Mouse (Mus musculus): ENCODE results near the gene Teddm1a.

Gene Teddm1a

DNA sequence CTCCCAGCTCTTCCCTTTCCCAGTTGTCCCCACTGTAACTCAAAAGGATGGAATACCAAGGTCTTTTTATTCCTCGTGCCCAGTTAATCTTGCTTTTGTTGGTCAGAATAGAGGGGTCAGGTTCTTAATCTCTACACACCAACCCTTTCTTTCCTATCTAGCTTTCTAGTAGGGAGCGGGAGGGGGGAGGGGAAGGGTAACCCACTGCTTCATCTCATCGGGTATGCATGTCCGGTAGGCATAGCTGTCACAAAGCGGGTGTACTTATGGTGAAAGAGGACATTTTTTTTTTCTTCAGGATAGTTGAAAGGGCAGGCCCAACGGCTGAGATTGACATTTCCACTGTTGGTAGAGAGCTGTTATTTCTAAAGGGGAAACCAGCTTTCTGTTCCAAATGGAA is 16.7 kb downstream of the Teddm1a start:
- no peak for DNase-seq

DNA sequence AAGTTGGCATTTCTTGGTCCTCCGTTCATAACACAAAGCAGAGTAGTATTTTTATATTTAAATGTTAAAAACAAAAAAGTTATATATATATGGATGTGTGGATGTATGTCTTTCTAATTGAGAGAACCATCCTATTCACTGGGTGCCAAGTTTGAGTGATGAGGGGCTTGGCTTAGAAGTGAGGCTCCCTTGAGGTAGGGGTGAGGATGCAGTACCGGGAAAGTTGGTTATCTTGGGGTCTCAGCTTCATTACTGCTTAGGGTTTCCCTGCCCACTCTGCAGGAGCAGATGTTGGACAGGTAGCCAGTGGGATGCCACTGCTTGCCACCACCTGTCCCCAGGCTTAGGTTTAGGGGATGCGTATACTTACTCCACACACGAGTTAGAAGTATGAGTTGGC is 17.2 kb downstream of the Teddm1a start:
- no peak for DNase-seq

DNA sequence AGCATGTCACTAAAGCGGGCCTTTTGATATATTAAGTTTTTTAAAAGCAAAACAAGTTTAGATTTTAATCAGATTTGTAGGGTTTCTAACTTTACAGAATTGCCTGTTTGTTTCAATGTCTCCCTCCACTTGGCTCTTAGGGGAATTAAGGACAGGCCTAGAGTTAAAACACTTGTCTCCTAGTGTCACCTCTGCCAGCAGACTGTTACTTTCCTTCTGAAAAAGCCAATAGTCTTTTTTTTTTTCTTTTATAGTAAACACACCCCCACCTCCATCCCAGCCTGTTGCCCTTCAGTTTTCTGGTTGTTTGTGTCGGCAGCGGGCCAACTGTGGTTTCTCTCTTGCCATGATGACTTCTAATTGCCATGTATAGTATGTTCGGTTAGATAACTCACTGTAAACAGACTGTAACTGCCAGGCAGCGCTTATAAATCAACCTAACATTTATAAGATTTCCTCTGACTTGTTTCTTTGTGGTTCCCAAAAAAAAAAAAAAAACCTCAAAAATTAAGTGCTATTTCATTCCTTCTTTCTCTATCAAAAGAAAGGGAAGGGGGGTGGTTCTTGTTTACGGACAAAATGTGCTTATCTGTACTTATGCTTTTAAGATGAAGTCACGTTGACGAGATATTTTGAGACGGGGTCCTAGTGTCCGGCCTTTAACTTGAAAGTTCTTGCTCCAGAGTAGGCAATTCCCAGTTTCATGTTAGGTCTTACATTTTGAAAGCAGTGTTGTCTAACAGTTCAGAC is 17.8 kb downstream of the Teddm1a start:
- DNase-seq, result no peak

DNA sequence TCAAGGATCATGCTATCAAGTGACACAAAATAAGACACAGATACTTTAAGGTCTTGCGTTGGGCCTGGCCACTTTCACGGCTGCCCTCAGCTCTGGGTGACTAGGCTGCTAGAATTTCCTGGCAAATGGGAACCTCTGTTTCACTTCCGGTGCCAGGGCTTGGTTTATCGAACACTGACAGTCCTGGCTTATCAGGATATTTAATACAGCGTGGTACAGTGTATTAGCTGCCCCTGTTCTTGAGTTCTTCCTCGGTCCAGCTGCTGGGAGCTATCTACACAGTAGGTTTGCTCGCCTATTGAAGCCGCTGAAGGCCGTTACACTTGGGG is 18.4 kb downstream of the Teddm1a start:
- DNase-seq, result no peak

DNA sequence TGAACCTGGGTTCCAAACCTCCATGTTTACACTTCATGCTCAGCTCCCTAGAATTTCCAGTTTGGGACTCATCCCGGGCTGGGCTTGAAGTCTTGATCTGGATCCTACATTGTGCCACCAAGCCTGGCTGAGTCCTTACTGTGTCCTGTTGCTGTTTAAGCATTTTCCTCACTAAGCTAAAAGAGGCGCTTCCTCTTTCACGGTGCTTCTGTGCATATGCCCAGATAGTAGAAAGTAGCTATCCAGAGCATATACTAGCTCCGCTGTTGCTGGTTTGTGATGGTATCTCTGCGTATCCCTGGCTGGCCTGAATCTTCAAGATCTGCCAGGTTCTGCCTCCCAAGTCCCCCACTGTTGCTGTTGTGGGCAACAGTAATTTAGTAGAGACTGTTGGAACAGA is 18.9 kb downstream of the Teddm1a start:
- no peak for DNase-seq

DNA sequence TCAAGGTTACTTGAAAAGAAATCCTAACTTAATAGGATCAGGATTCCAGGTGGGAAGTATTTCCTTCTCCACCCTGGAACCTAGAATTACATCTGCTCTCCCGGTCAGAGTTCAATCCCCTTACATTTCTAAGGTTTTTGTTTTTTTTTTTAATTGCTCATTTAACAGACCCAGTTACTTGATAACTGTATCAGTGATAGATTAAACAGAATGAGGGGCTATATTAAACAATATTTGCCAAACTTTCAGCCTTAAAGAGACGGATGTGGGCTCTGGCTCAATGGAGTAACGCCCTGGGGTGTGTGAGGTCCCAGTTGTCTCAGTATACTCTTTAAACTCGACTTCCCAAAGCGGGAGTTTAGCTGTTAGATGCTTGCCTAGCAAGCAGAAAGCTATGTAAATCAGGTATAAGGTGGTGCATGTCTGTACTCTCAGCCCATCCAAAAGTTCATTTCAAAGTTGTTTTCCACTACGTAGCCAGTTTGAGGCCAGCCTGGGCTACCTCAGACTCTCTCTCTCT is 19.8 kb downstream of the Teddm1a start:
- no peak for DNase-seq

DNA sequence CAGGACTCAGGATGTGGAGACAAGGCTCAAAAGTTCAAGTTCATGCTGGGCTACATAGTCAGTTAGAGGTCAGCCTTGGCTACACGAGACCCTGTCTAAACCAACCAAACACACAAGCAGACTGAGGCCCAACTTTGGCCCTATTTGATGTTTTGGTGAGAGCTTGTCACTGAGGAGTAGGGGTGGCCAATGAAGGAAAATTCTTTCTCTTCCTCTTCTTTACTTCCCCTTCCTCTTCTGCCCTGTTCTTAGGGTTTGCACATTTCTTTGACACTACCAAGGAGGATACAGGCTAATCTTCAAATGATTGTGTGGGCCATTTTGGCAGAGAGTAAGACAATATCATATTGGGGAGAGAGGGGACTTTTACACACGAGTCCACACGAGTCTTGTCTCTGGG is 22.3 kb downstream of the Teddm1a start:
- DNase-seq, result no peak

DNA sequence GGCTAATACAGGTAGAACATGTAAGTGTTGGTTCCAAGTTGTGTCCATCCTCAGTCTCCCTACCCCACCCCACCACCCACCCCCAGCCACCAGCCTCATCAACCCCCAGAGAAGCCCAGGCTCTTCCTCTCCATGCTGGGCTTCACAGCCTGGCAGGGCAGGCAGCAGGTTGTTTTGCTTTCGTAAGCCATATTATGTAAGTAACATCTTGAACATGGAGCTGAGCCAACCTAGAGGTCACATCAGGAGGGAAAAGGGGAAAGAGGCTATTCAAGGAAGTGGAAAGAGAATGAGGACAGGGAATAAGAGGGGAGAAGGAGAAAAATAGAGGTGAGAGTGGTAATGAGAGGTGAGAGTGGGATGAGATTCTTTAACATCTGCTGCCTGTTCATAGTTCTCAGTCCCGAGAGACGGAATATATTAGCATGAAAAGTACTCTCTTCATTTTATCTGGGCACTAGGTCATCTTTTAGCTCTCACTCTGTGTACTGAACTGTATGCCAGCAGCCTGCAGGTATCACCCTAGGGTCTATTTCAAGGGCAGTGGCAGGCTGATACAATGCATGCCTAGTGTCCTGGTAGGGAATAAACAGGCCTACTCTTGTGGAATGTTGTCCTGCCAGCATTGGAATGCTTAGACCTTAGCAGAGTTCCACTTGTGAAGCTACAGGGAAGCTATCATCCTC is 27.1 kb downstream of the Teddm1a start:
- DNase-seq, result no peak

DNA sequence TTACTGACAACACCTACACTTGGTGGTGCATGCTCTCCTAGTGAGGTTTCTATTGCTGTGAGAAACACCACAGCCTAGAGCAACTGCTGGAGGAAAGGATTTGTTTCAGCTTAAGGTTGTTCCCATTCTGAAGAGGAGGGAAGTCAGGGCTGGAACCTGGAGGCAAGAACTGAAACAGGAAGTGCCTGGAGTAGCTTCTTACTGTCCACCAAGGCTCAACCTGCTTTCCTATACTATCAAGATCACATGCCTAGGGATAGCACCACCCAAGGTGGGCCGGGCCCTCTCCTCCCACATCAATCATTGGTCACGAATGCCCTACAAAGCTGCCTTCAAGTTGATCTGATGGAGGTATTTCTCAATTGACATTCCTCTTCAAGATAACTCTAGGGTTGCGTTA is 30.1 kb downstream of the Teddm1a start:
- DNase-seq, result no peak

DNA sequence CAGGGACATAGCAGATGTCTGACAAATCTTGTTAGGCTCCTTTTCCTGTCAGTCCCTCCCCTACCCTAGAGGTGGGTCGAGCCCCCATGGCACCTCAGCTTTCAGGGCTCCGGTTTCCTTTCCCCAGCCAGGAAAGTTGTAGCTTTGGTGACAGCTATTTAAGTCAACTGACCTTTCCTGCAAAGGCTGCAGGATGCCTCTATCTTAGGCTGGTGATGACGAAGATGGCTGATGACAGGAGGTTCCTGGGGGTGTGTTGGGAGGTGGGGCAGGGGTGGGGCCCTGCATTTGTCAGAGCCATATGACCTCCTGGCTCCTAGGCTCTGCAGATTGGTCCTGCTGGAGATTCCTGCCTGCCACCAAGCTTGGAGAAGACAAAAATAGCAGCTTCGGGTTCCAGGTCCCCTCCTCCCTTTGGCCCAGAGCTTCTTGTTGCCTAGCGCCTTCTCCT is 31.1 kb downstream of the Teddm1a start:
- DNase-seq, result no peak

DNA sequence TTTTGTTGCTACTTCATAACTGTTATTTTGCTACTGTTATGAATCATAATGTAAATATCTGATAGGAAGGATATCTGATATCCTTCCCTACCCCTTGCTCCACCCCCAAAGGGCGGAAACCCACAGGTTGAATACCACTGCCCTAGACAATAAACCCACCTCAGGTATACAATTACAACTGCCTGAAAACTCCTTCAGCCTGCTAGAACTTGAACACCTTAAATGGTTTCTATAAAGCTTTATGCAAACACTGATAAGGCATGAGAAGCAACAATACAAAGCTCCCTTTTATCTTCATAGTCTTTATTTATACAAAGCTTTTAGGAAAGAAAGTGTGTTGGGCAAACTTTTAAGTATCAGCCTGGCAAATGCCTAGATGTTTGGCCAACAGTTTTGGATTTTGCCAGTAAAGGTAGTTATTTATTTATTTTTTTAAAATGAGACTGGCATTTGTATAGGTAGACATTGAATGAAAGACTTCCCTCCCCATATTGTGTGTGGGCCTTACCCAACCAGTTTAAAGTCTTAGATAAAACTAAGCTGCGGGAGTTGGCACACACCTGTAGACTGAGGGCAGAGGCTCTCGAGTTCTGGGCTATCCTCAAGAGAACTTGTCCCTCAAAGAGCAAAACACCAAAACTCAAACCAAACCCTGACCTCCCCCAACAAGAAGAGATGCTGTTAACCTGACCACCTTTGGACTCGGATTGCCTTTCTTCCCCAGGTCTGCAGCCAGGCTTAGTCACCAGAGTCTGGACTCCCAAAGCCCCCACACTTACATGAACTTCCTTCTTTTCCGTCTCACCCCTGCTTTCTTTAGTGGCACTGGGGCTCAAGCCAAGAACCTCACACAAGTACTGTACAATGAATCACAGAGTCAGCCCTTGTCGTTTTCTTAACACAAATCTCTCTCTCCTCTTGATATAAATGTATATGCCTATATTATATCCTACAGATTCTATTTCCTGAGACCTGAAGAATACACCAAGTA is 33.1 kb downstream of the Teddm1a start:
- DNase-seq, result no peak

DNA sequence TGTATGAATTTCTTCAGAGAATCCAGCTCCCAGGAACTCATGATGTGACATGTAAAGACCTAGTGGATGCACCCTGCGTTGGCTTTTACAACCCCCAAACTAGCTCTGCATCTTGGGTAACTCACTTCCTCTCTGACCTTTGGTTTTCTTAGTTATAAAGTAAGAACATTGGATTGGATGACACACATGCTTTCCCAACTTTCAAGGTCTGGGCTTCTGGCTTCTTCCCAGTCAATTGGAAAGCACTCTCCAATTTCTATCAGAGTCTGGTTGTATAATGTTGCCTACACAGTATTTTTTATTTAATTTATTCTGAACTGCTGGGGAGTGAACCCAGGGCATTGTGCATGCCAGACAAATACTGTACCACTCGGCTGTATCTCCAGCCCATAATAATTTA is 38.9 kb downstream of the Teddm1a start:
- no peak for DNase-seq

DNA sequence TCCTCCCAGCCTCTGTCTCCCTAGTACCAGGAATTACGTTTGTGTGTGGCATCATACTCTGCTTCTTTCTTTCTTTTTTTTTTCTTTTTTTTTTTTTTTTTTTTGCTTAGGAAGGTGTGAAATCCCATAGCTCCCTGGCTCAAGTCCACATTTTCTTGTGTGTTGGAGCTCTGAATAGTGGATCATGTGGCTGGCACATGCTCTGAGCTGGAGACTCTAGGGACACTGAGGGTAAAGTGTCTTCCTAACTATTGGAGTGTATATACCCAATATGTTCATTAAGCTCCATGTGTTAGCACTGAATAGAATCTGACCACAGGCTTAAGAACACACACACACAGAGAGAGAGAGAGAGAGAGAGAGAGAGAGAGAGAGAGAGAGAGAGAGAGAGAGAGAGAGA is 42.2 kb downstream of the Teddm1a start:
- DNase-seq, result no peak

DNA sequence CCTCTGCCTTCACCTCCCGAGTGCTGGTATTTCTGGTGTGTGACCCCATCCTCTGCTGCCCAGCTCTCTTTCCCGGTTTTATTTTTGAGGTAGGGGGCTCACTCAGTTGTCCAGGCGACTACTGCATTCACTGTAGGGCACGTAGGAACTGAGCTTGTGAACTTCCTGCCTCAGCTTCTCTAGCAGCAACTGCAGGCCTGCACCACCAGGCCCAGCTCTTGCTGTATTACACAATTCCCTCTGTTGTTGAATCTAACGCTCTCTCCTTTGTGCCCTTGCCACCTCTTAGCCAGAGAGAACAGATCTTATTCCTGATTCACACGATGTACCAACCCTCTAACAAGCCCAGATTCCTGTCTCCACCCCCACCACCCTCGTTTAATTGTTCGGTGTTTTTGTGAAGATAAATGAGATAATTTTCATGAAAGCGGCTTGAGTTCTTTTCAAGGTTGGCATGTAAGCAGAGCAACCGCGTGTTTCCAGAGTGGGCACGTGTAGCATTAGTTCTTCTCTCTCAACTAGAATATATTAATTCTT is 44.4 kb downstream of the Teddm1a start:
- no peak for DNase-seq

DNA sequence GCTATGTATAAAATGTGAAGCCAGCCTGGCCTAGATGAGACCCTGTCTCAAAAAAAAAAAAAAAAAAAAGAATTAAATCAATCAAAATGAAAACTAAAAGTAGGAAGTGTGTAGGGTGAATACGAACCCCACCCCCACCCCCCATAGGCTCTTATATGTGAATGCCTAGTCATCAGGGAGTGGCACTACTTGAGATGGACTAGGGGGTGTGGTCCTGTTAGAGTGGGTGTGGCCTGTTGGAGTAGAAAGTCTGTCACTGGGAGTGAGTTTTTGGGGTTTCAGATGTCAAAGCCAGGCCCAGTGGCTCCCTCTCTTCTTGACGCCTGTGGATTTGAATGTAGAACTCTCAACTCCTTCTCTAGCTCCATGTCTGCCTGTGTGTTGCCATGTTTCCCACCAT is 45.5 kb downstream of the Teddm1a start:
- no peak for DNase-seq

DNA sequence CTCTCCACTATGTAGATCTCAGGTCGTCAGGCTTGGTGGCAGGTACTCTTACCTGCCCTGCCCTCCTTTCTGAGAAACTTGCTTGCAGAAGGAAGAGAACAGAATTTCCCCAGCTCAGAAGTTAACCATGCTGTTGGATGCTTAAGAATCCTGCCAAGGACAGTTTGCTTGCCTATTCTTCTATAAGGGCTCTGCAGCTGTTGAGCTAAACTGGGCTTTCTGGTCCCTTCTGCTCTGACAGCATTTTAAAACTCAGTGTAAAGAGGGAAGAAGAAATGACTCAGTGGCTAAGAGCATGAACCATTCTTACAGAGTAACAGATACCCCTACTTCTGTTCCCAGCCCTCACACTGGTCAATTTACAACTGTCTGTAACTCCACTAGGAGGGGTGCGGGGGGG is 49.4 kb downstream of the Teddm1a start:
- no peak for DNase-seq

All from cerebellum, postnatal 36 days (tissue).